Mouse (Mus musculus): ENCODE results near the gene AI661453.

- TF ChIP-seq CTCF (IDR thresholded peaks at IDR 0.05; ENCODE audit: insufficient read depth, low read length): no peak
- TF ChIP-seq POLR2A (IDR thresholded peaks at IDR 0.05; ENCODE audit: borderline replicate concordance, extremely low read depth, low read depth, low read length): no peak
Measured at GRCm38 (mm10) chr17:47470121-47470520, 33.7 kb downstream of the AI661453 start.

All from lung, adult 2 months (tissue).